Mouse (Mus musculus) heart, postnatal 36 days (tissue): ENCODE data around the gene Cfb. TPM values are rescaled to one million over a fixed set of nuclear protein-coding genes. Genes with fewer than 3 reads are reported as not detected.
"Not testable (repeated sequence)": the region's sequence is repeated elsewhere in the genome, so short reads cannot be mapped to it uniquely, and the experiment has no call there.

Experiments
- DNase-seq, 2 experiments: peaks; one replicate each; pipeline ENCODE4 v3.0.0; 2021 to 2022
- intact Hi-C: fragments of 180-260 bp; cut with DNase I; formaldehyde crosslinking; loops from one replicate; pipeline ENCODE4 v1.15.1; 2025
- total RNA-seq, 2 experiments: library from RNA; stranded (reverse); gene quantifications; 2 replicates each; pipeline ENCODE4 v1.2.3; 2021

Cfb gene
- 1 to 10 TPM; 4.4 to 7.5 TPM for total RNA-seq

- DNase-seq: no peak
- intact Hi-C loops: no loop called here
Observed at GRCm38 (mm10) chr17:34862416-34863081, at the start of gene Cfb. TSS of gene Cfb (minus strand) at chr17:34862518.

DNA sequence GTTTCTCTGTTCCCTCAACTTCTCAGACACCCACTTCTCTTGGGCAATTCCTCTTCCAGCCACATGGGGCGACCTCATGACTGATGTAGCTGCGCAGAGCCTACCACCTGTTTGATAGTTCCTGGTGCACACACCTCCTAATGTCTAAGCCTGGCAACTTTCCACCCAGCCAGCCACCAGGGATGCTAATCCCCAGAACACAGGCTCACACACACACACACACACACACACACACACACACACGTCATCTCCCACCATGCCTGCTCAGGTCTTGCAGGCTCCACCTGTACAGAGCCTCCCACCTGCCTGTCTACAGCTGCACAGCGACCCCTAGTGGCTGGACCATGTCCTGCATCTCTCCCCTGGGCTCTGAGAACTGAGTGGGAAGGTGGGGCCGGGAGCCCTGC, 49.6 kb upstream of the Cfb start:
- intact Hi-C loops: loop anchor here (1.0 kb wide), 1 partner anchor 56 kb away; no protein-coding TSS in a partner anchor

DNA sequence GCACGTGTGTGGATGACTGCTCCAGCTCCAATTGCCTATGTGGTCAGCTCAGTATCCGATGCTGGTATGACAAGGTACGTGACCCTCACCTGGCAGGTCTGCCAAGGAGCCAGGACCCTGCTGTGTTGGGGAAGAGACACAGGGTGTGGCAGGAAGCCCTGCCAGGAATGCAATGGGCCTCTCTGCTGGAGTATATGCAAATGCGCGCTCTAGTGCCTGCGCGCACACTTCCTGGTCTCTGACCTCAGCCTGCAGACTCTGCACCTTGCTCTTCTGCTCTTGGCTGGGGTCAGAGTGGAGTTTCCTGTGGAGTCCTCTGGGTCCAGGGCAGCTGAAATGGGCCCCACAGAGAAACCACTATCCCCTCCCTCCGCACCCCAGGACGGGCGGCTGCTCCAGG, 48.7 kb upstream of the Cfb start:
- no peak for DNase-seq
- intact Hi-C loops: no loop called here

More for the DNA sequence above, 49.6 kb upstream of the Cfb start:
- peak; percentile 78 to 85 for DNase-seq

DNA sequence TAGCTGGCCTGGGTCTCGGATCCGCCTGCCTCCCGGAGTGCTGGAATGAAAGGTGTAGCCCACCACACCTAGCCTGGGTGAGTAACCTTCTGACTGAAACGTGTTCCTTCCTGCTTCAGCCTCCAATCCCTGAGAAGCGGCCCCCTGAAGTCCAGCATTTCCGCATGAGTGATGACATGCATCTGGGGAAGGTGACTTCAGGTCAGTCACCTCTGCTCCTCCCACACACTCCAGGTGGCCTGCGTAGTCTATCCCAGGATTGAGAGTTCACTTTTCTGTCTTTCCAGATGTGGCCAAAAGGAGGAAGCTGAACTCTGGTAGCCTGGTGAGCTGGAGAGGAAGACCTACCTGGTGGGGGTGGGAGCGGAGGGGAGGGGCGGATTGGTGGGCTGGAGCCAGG, 40.6 kb upstream of the Cfb start:
- no peak for DNase-seq
- intact Hi-C loops: no loop called here

DNA sequence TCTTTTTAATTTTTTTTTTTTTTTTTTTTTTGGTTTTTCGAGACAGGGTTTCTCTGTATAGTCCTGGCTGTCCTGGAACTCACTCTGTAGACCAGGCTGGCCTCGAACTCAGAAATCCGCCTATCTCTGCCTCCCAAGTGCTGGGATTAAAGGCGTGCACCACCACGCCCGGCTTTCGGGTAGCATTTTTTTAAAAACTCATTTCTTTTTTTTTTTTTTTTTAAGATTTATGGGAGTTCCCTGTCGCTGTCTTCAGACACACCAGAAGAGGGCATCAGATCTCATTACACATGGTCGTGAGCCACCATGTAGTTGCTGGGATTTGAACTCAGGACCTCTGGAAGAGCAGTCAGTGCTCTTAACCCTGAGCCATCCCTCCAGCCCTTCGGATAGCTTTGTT, 39.6 kb upstream of the Cfb start:
- not testable (repeated sequence) for DNase-seq

GRCm38 (mm10) chr17:34900826-34901225, 38.5 kb upstream of the Cfb start:
- intact Hi-C loops: not testable (repeated sequence)

More for the DNA sequence above, 39.6 kb upstream of the Cfb start:
- intact Hi-C loops: not testable (repeated sequence)

DNA sequence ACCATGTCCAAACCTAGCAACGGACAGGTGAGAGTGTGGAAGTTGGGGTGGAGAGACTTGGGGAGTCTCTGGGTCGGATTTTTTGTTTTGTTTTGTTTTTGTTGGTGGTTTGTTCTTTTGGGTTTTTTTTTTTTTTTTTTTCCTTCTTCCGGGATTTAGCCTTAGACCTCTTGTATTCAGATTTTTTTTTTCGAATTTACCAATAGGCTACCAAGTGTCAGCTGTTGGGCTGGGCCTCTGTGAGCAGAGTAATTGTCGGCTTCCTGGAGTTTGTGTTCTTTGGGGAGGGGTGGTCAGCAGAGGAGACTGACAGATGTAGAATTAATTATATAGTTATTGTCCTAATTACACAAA, 37.5 kb upstream of the Cfb start:
- intact Hi-C loops: loop anchor here (2.0 to 10.0 kb wide), 4 partner anchors 31 to 345 kb away; partner anchors contain the start of genes Ddx39b and Neu1
- no peak for DNase-seq

More at GRCm38 (mm10) chr17:34900826-34901225, 38.5 kb upstream of the Cfb start:
- DNase-seq: not testable (repeated sequence)

DNA sequence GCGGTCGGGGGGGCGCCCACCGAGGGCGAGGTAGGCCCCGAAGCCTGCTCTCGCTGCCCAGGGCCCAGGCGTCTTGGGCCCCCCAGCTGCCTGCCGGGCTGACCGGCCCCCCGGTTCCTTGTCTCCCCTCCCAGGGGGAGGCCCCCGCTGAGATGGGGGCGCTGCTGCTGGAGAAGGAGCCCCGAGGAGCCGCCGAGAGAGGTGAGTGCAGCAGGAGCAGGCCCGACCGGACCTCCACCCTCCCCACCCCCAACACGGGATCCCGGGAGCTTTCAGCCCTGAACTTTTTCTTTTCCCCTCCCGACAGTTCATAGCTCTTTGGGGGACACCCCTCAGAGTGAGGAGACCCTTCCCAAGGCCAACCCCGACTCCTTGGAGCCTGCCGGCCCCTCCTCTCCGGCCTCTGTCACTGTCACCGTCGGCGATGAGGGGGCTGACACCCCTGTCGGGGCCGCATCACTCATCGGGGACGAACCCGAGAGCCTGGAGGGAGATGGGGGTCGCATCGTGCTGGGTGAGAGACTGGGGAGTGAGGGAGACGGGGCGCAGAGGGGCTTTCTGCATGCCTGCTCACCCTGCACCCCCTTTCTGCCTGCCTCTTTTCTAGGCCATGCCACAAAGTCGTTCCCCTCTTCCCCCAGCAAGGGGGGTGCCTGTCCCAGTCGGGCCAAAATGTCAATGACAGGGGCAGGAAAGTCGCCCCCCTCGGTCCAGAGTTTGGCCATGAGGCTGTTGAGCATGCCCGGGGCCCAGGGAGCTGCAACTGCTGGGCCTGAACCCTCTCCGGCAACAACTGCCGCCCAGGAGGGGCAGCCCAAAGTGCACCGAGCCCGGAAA, 37.0 kb upstream of the Cfb start:
- intact Hi-C loops: loop anchor here (2.0 to 10.0 kb wide), 4 partner anchors 32 to 346 kb away; partner anchors contain the start of genes Ddx39b and Neu1
- peak; percentile 50 to 71 for DNase-seq

DNA sequence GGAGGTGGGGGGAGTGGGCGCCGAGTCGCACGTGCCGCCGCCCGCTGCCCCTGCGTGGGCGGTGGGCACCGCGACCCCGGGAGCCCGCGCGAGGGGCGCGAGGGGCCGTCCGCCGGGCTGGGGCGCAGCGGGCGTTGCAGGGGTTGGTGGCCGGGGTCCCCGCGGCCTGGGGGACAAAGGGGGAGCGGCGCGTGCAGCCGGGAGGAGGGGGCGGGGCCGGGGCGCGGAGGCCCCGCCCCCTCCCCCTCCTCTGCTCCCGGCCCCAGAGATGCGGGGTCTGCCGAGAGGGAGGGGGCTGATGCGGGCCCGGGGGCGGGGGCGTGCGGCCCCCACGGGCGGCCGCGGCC, 36.4 kb upstream of the Cfb start:
- DNase-seq: no peak
- intact Hi-C loops: loop anchor here (2.0 to 10.0 kb wide), 4 partner anchors 32 to 346 kb away; partner anchors contain the start of genes Ddx39b and Neu1

DNA sequence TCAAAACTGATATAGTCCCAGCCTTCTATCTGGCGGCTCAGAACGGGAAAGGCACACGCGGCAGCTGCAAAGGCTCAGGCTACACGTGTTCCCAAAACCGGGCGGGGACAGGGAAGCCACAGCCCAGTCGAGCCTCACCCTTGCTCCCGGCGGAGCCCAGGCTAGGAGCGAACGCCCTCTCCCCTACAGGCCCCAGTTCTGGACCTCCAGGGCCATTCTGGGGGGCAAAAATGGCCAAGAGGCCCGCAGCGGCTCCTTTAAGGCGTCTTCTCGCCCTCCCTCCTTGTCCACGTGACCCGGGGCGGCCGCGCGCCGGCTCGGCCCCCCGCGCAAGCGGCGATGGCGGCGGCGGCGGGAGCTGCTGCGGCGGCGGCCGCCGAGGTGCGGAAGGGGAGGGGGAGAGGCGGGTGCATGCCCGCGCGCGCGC, 35.9 kb upstream of the Cfb start, which contains the start of the genes C2 and Ehmt2:
Gene C2, minus strand, starts transcription at position 106 of the 427 bp plus-strand sequence.
Gene Ehmt2, plus strand, starts transcription at position 310 of the 427 bp plus-strand sequence.
- intact Hi-C loops: loop anchor here (2.0 to 10.0 kb wide), 4 partner anchors 33 to 347 kb away; partner anchors contain the start of genes Ddx39b and Neu1
- peak; percentile 79 to 89 for DNase-seq

GRCm38 (mm10) chr17:34897373-34898159, 35.2 kb upstream of the Cfb start:
- DNase-seq: no peak
- intact Hi-C loops: loop anchor here (2.0 to 10.0 kb wide), 4 partner anchors 33 to 347 kb away; partner anchors contain the start of genes Ddx39b and Neu1

DNA sequence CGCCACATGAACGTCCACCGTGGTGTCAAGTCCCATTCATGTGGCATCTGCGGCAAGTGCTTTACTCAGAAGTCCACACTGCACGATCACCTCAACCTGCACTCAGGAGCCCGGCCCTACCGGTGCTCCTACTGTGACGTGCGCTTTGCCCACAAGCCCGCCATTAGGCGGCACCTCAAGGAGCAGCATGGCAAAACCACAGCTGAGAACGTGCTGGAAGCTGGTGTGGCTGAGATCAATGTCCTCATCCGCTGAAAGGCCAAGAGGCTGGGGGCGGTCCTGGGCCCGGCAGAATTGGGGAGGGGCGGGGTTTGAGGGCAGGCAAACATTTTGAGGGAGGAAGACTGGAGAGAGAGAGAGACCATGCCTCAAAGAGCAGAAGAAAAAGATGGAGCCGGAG, 34.0 kb upstream of the Cfb start:
- no peak for DNase-seq
- intact Hi-C loops: loop anchor here (5.0 to 10.0 kb wide), 2 partner anchors 289 to 348 kb away; partner anchors contain the start of gene Ddx39b

DNA sequence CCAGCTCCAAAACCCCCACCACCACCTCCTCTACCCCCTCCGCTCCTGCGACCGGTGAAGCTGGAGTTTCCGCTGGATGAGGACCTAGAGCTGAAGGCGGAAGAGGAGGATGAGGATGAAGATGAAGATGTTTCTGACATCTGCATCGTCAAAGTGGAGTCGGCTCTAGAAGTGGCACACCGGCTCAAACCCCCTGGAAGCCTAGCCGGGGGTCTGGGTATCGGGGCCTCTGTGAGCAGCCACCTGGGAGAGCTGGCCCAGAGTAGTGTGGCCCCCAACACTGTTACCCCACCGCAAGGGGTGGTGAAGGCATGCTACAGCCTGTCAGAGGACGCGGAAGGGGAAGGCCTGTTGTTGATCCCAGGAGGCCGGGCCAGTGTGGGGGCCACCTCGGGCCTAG, 33.4 kb upstream of the Cfb start:
- intact Hi-C loops: loop anchor here (5.0 to 10.0 kb wide), 2 partner anchors 288 to 349 kb away; partner anchors contain the start of gene Ddx39b
- DNase-seq: no peak

GRCm38 (mm10) chr17:34894801-34895530, 32.6 kb upstream of the Cfb start:
- intact Hi-C loops: loop anchor here (5.0 to 10.0 kb wide), 3 partner anchors 288 to 898 kb away; partner anchors contain the start of gene Ddx39b
- peak; percentile 62 to 66 for DNase-seq

DNA sequence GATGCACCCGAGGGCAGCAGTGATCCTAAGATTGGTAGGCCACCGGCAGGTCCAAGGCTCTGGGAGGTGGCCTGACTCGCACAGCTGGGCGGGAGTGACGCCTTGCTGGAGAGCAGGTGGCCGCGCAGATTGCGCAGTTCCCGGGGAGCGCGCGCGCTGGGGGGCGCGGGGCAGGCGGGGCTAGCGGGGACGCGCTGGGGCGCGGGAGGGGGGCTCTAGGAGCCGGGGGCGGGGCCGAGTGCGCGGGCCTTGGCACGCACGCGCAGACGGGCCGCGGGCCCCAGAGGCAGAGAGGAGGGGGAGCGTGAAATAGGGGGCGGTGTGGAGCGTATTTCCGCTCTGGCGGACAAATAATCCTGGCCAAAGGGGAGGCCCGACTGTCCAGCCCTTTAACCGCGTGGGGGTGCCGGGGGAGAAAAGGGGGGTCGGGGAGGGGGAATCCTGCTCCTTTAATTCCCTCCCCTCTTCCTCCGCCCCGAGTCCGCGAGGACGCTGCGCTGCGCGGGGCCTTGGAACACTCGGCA, 31.8 kb upstream of the Cfb start:
- peak; percentile 93 to 94 for DNase-seq
- intact Hi-C loops: loop anchor here (5.0 to 10.0 kb wide), 2 partner anchors 351 to 897 kb away; partner anchors contain the start of gene Ddx39b

DNA sequence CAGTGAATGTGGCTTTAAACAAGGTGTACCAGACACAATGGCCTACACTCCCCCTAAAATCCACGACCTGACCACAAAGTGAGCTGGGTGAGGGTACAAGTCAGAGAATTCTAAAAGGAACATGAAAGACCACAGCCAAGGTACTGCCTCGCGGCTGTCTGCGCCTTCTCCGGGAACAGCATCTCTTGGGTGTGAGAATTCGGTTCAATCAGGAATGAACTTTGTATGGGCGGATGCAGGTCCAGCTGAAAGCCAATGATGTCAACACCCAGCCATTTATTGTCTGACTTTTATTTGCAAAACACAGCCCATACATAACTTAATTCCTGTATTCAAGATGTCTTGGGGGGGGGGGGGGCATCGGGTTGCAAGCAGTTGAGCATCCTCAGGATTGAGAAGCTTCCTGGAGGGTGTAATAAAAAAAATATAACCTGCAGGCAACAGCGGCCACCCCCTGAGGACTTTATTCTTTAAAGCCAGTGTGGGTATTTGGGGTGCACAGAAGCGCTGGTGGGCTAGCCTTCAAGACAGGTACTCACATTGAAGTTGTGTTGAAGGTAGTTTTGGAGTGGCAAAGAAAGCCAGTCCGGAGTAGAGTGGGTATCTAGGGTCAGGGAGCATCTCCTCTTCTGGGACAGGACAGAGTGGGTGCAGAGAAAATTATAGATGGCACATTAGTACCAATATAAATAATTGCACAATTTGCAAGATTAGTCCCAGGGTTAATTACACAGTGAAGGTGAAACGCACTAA, 30.9 kb upstream of the Cfb start:
- no peak for DNase-seq
- intact Hi-C loops: loop anchor here (2.0 to 10.0 kb wide), 3 partner anchors 36 to 896 kb away; partner anchors contain the start of gene Ddx39b

GRCm38 (mm10) chr17:34891377-34891776, 29.1 kb upstream of the Cfb start:
- no peak for DNase-seq
- intact Hi-C loops: loop anchor here (5.0 to 10.0 kb wide), 2 partner anchors 353 to 894 kb away; partner anchors contain the start of gene Ddx39b
